Mouse (Mus musculus): ENCODE data around the gene Krt14. TPM values are rescaled to one million over a fixed set of nuclear protein-coding genes. Genes with fewer than 3 reads are reported as not detected.

Krt14 gene
- polyA plus RNA-seq, 1 experiment, result 9.9 TPM

GRCm38 (mm10) chr11:100200104-100200820, 7.1 kb downstream of the Krt14 start:
- H3K4me3 ChIP-seq, result no peak overlapping the region
- no peaks in the 10 kb centered on the region for H3K27me3 ChIP-seq (ENCODE audit: control insufficient read depth, insufficient read depth, insufficient read length)
- H3K36me3 ChIP-seq (ENCODE audit: control insufficient read depth, insufficient read depth), result no peaks in the 10 kb centered on the region
- TF ChIP-seq CEBPB (IDR thresholded peaks at IDR 0.05; ENCODE audit: insufficient read depth, poor library complexity, severe bottlenecking) (no peak), TCF12 (IDR thresholded peaks at IDR 0.05; ENCODE audit: insufficient read depth, poor library complexity, severe bottlenecking) (no peak), MYOD1 (IDR thresholded peaks at IDR 0.05; ENCODE audit: control insufficient read depth in 1 of 3, insufficient read length in 2 of 3, low read depth in 2 of 3) (no peak), MAX (IDR thresholded peaks at IDR 0.05; ENCODE audit: low read depth) (no peak)
- no peak overlapping the region for H3ac ChIP-seq (ENCODE audit: control insufficient read depth, insufficient read length)
- no peaks in the 10 kb centered on the region for H3K79me2 ChIP-seq (ENCODE audit: control insufficient read depth, insufficient read depth)
- no peak overlapping the region for H3K4me2 ChIP-seq (ENCODE audit: low read depth)

- H3K4me3 ChIP-seq, result no peak overlapping the region
- TF ChIP-seq MYOG (IDR thresholded peaks at IDR 0.05; ENCODE audit: control insufficient read depth in 1 of 3, insufficient read depth in 1 of 3, insufficient read length in 2 of 3, low read depth in 2 of 3) (no peak), POLR2AphosphoS2 (IDR thresholded peaks at IDR 0.05; ENCODE audit: insufficient read length, low read depth) (no peak), E2F4 (IDR thresholded peaks at IDR 0.05; ENCODE audit: insufficient read depth) (no peak), MYOD1 (IDR thresholded peaks at IDR 0.05; ENCODE audit: control insufficient read depth in 1 of 3, insufficient read length in 2 of 3, low read depth in 2 of 3) (no peak), CEBPB (IDR thresholded peaks at IDR 0.05; ENCODE audit: insufficient read depth, poor library complexity, severe bottlenecking) (no peak), SRF (IDR thresholded peaks at IDR 0.05; ENCODE audit: control insufficient read depth, insufficient read length, low read depth) (no peak), REST (IDR thresholded peaks at IDR 0.05; ENCODE audit: insufficient read depth, insufficient read length) (no peak), MAX (IDR thresholded peaks at IDR 0.05; ENCODE audit: low read depth) (no peak), TCF12 (IDR thresholded peaks at IDR 0.05; ENCODE audit: insufficient read depth, poor library complexity, severe bottlenecking) (no peak), TCF3 (IDR thresholded peaks at IDR 0.05; ENCODE audit: insufficient read length, low read depth) (no peak), POLR2A (IDR thresholded peaks at IDR 0.05; ENCODE audit: insufficient read length, low read depth) (no peak), USF1 (IDR thresholded peaks at IDR 0.05; ENCODE audit: low read depth) (no peak)
- no peaks in the 10 kb centered on the region for H3K27me3 ChIP-seq (ENCODE audit: control insufficient read depth, insufficient read depth, insufficient read length)
- H3K79me2 ChIP-seq (ENCODE audit: control insufficient read depth, insufficient read depth), result no peaks in the 10 kb centered on the region
- H3K4me2 ChIP-seq (ENCODE audit: low read depth), result no peak overlapping the region
- H3ac ChIP-seq (ENCODE audit: control insufficient read depth, insufficient read length), result no peak overlapping the region
- H3K36me3 ChIP-seq (ENCODE audit: control insufficient read depth, insufficient read depth), result no peaks in the 10 kb centered on the region
Observed at GRCm38 (mm10) chr11:100198666-100199065, 8.7 kb downstream of the Krt14 start.

- Histone ChIP-seq H3K4me3 (no peak within 1 kb of the TSS), H3K36me3 (ENCODE audit: control insufficient read depth, insufficient read depth) (no peaks in the 10 kb centered on the region), H3K4me2 (ENCODE audit: low read depth) (no peak within 1 kb of the TSS), H3ac (ENCODE audit: control insufficient read depth, insufficient read length) (no peak within 1 kb of the TSS), H3K27me3 (ENCODE audit: control insufficient read depth, insufficient read depth, insufficient read length) (no peaks in the 10 kb centered on the region), H3K79me2 (ENCODE audit: control insufficient read depth, insufficient read depth) (no peaks in the 10 kb centered on the region)
- TF ChIP-seq MYOD1 (IDR thresholded peaks at IDR 0.05; ENCODE audit: control insufficient read depth in 1 of 3, insufficient read length in 2 of 3, low read depth in 2 of 3) (peak in 2 of 3 experiments; percentile 55 to 62), USF1 (IDR thresholded peaks at IDR 0.05; ENCODE audit: low read depth) (no peak), TCF3 (IDR thresholded peaks at IDR 0.05; ENCODE audit: insufficient read length, low read depth) (no peak), TCF12 (IDR thresholded peaks at IDR 0.05; ENCODE audit: insufficient read depth, poor library complexity, severe bottlenecking) (no peak)
Observed at GRCm38 (mm10) chr11:100192992-100193391, 14.4 kb downstream of the Krt14 start, which contains the start of gene Krt9. Gene Krt9, minus strand, starts transcription at chr11:100193246.

- no peak overlapping the region for H3K4me2 ChIP-seq (ENCODE audit: low read depth)
- H3K36me3 ChIP-seq (ENCODE audit: control insufficient read depth, insufficient read depth), result no peaks in the 10 kb centered on the region
- H3K79me2 ChIP-seq (ENCODE audit: control insufficient read depth, insufficient read depth), result no peaks in the 10 kb centered on the region
- no peaks in the 10 kb centered on the region for H3K27me3 ChIP-seq (ENCODE audit: control insufficient read depth, insufficient read depth, insufficient read length)
- no peak overlapping the region for H3K4me3 ChIP-seq
- TF ChIP-seq E2F4 (IDR thresholded peaks at IDR 0.05; ENCODE audit: insufficient read depth), result no peak
- no peak for TF ChIP-seq USF1 (IDR thresholded peaks at IDR 0.05; ENCODE audit: low read depth)
- TF ChIP-seq POLR2AphosphoS2 (IDR thresholded peaks at IDR 0.05; ENCODE audit: insufficient read length, low read depth), result no peak
- TF ChIP-seq POLR2A (IDR thresholded peaks at IDR 0.05; ENCODE audit: insufficient read length, low read depth), result no peak
- TF ChIP-seq TCF12 (IDR thresholded peaks at IDR 0.05; ENCODE audit: insufficient read depth, poor library complexity, severe bottlenecking), result no peak
- TF ChIP-seq SRF (IDR thresholded peaks at IDR 0.05; ENCODE audit: control insufficient read depth, insufficient read length, low read depth), result no peak
- no peak for TF ChIP-seq MYOD1 (IDR thresholded peaks at IDR 0.05; ENCODE audit: control insufficient read depth in 1 of 3, insufficient read length in 2 of 3, low read depth in 2 of 3)
- TF ChIP-seq REST (IDR thresholded peaks at IDR 0.05; ENCODE audit: insufficient read depth, insufficient read length), result no peak
- no peak for TF ChIP-seq TCF3 (IDR thresholded peaks at IDR 0.05; ENCODE audit: insufficient read length, low read depth)
- TF ChIP-seq MYOG (IDR thresholded peaks at IDR 0.05; ENCODE audit: control insufficient read depth in 1 of 3, insufficient read depth in 1 of 3, insufficient read length in 2 of 3, low read depth in 2 of 3), result no peak
- TF ChIP-seq CEBPB (IDR thresholded peaks at IDR 0.05; ENCODE audit: insufficient read depth, poor library complexity, severe bottlenecking), result no peak
- TF ChIP-seq MAX (IDR thresholded peaks at IDR 0.05; ENCODE audit: low read depth), result no peak
- no peak overlapping the region for H3ac ChIP-seq (ENCODE audit: control insufficient read depth, insufficient read length)
Observed at GRCm38 (mm10) chr11:100191820-100192219, 15.5 kb downstream of the Krt14 start.

GRCm38 (mm10) chr11:100186736-100187135, 20.6 kb downstream of the Krt14 start:
- Histone ChIP-seq H3K4me3 (no peak overlapping the region), H3ac (ENCODE audit: control insufficient read depth, insufficient read length) (no peak overlapping the region), H3K79me2 (ENCODE audit: control insufficient read depth, insufficient read depth) (no peaks in the 10 kb centered on the region), H3K27me3 (ENCODE audit: control insufficient read depth, insufficient read depth, insufficient read length) (no peaks in the 10 kb centered on the region), H3K36me3 (ENCODE audit: control insufficient read depth, insufficient read depth) (no peaks in the 10 kb centered on the region), H3K4me2 (ENCODE audit: low read depth) (no peak overlapping the region)
- TF ChIP-seq POLR2AphosphoS2 (IDR thresholded peaks at IDR 0.05; ENCODE audit: insufficient read length, low read depth), result no peak
- TF ChIP-seq POLR2A (IDR thresholded peaks at IDR 0.05; ENCODE audit: insufficient read length, low read depth), result no peak
- no peak for TF ChIP-seq TCF12 (IDR thresholded peaks at IDR 0.05; ENCODE audit: insufficient read depth, poor library complexity, severe bottlenecking)
- no peak for TF ChIP-seq USF1 (IDR thresholded peaks at IDR 0.05; ENCODE audit: low read depth)
- no peak for TF ChIP-seq TCF3 (IDR thresholded peaks at IDR 0.05; ENCODE audit: insufficient read length, low read depth)
- TF ChIP-seq SRF (IDR thresholded peaks at IDR 0.05; ENCODE audit: control insufficient read depth, insufficient read length, low read depth), result no peak
- no peak for TF ChIP-seq MAX (IDR thresholded peaks at IDR 0.05; ENCODE audit: low read depth)
- no peak for TF ChIP-seq MYOD1 (IDR thresholded peaks at IDR 0.05; ENCODE audit: control insufficient read depth in 1 of 3, insufficient read length in 2 of 3, low read depth in 2 of 3)
- TF ChIP-seq CEBPB (IDR thresholded peaks at IDR 0.05; ENCODE audit: insufficient read depth, poor library complexity, severe bottlenecking), result no peak
- no peak for TF ChIP-seq E2F4 (IDR thresholded peaks at IDR 0.05; ENCODE audit: insufficient read depth)
- TF ChIP-seq MYOG (IDR thresholded peaks at IDR 0.05; ENCODE audit: control insufficient read depth in 1 of 3, insufficient read depth in 1 of 3, insufficient read length in 2 of 3, low read depth in 2 of 3), result no peak
- no peak for TF ChIP-seq REST (IDR thresholded peaks at IDR 0.05; ENCODE audit: insufficient read depth, insufficient read length)
